Mouse (Mus musculus): ENCODE data around the gene Gm9376. TPM values are rescaled to one million over a fixed set of nuclear protein-coding genes. Genes with fewer than 3 reads are reported as not detected.

The Gm9376 gene
- polyA plus RNA-seq, 1 experiment = not detected

DNA sequence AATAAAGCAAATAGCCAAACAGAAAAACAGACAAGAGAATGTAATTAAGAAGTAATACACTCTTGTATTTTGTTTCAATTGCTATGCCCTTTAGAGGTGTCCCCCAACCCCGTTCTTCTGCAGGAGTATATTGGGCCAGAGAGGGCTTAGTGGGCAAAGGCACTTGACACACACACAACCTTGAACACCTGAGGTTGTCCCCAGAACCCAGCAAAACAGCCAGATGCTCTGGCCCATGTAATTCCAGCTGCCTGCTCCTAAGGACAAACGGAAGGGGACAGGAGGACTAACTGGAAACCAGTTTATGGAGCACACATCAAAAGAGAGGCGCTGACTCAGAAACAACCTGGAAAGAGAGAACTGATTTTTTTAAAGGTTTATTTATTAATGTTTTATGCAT, 47.2 kb downstream of the Gm9376 start:
- TF ChIP-seq POLR2A (IDR thresholded peaks at IDR 0.05; ENCODE audit: borderline replicate concordance, insufficient read depth, low read length) = no peak
- TF ChIP-seq CTCF (IDR thresholded peaks at IDR 0.05; ENCODE audit: borderline replicate concordance, insufficient read depth, low read depth, low read length) = no peak
- Histone ChIP-seq H3K4me3 (replicated peaks; ENCODE audit: insufficient read depth, low read depth, low read length) (no peak overlapping the region), H3K27me3 (ENCODE audit: control insufficient read depth, insufficient read depth, low read length) (no peaks in the 10 kb centered on the region), H3K27ac (ENCODE audit: insufficient read depth, low read length) (no peak overlapping the region), H3K4me1 (ENCODE audit: control insufficient read depth, insufficient read depth, low read length) (no peaks in the 10 kb centered on the region)
- DNase-seq = no peak
- WGBS = 95% methylated on average over 3 of the region's 3 CpGs

DNA sequence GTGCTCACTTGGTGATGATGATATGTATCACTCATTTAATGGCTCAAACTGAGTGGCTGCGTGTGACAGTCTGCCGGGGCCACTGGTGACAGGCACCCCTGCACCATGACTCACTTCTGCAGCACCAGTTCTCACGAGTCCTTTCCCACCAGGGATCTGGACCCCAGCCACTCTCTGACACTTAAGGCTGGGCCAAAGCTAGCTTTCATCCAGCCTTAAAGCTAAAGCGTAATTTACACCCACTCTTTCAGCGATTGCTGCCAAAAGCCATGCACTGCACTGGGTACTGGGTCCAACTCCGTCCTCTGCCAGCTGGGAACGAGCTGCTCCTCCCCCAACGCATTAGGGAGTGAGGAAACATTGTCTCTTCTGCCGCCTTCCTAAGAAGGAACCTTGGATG, 50.5 kb downstream of the Gm9376 start:
- WGBS = 2% methylated on average over 9 of the region's 9 CpGs
- no peak for DNase-seq
- H3K4me3 ChIP-seq (replicated peaks; ENCODE audit: insufficient read depth, low read depth, low read length) = no peak overlapping the region

More for the DNA sequence above, 50.5 kb downstream of the Gm9376 start:
- TF ChIP-seq POLR2A (IDR thresholded peaks at IDR 0.05; ENCODE audit: borderline replicate concordance, insufficient read depth, low read length) (no peak), CTCF (IDR thresholded peaks at IDR 0.05; ENCODE audit: borderline replicate concordance, insufficient read depth, low read depth, low read length) (no peak)
- Histone ChIP-seq H3K27me3 (ENCODE audit: control insufficient read depth, insufficient read depth, low read length) (no peaks in the 10 kb centered on the region; the same call in 1 of the 2 replicates), H3K27ac (ENCODE audit: insufficient read depth, low read length) (no peak overlapping the region), H3K4me1 (ENCODE audit: control insufficient read depth, insufficient read depth, low read length) (no peaks in the 10 kb centered on the region)

Other genes with a start within 250 kb of the Gm9376 start
- 0.64 and 0.98 TPM in 2 replicates for gene Dct, start 214.7 kb upstream of the Gm9376 start, polyA plus RNA-seq (2012; rRNA removed)
- 9.0 and 10.2 TPM in 2 replicates for gene Tgds, start 134.2 kb upstream of the Gm9376 start, polyA plus RNA-seq (2012; rRNA removed)
- gene Gpr180, start 129.8 kb upstream of the Gm9376 start, polyA plus RNA-seq (2012; rRNA removed) = 37.6 and 38.7 TPM in 2 replicates
- 4.9 and 5.6 TPM in 2 replicates for gene Sox21, start 29.9 kb upstream of the Gm9376 start, polyA plus RNA-seq (2012; rRNA removed)